Mouse (Mus musculus): Measurements from ENCODE around the gene Henmt1.

The Henmt1 gene

GRCm38 (mm10) chr3:108997762-108998161, 58.1 kb downstream of the Henmt1 start:
- DNase-seq (ENCODE audit: low read depth) = peak; percentile 35

DNA sequence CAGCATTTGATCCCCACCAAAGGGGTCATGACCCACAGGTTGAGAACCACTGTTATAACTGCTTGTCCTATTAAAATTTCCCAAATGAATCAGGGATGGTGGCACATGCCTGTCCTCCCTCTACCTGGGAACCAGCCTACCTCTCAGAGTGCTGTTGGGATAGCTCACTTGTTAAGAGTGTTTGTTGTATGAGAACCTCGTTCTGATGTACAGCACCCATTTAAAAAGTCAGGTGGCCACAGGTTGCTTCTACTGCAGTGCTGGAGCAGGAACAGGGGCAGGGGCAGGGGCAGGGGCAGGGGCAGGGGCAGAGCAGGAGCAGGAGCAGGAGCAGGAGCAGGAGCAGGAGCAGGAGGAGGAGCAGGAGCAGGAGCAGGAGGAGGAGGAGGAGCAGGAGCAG, 59.5 kb downstream of the Henmt1 start:
- DNase-seq (ENCODE audit: low read depth) = no peak

DNA sequence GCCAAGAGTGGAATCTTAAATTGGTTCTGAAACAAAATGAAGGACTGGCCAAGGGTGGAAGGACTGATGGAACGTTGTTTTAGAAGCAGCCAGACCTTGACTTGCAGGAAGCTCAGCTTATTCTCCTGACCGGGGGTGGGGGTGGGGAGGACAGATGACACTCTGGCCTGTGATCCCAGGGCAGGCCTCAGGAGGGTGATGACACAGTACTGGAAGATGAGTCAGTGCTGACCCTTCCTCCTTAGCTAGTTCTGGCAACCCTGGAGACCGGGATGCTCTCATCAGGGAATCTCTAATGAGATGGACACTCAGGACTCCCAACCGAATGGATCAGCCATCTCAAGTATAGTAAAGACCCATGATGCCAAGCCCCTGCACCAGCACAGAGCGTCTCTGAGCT, 66.1 kb downstream of the Henmt1 start:
- no peak for DNase-seq (ENCODE audit: low read depth)

DNA sequence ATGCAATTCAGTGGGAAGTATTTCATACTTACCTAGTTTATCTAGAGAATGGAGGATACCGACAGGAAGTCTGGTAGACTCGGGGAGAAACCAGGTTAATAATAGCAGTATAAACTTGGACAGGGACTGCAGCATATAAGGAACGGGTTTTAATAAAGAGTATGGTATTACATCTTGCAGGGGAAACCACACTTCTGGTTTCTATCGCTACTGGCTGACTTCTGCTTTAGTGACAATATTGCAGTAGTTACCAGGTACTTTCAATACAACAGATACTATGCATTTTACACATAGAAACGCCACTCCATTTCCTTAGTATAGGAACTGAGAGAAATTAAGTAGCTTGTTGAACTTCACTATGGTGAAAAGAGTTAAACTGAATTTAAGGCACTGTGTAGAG, 68.5 kb downstream of the Henmt1 start:
- no peak for DNase-seq (ENCODE audit: low read depth)
